Mouse (Mus musculus) midbrain, embryonic 14.5 days (tissue): ENCODE data around the gene Gprc5b. TPM values are rescaled to one million over a fixed set of nuclear protein-coding genes. Genes with fewer than 3 reads are reported as not detected.
A peak's percentile ranks its signal among the peaks of the same experiment; 100 is the strongest.

ENCODE experiments used
- ATAC-seq: fragments of 200-750 bp; cut with Nextera tagmentation; 2 replicates; pipeline ENCODE4 v1.8.0; 2017; ENCODE audit warnings: moderate number of reproducible peaks, moderate library complexity; ENCODE audit not compliant: low FRiP score, low TSS enrichment
- DNase-seq: peaks from one replicate; pipeline ENCODE4 v3.0.0-alpha.2; 2015
- H3K27ac ChIP-seq: fragments of 300-500 bp; sonication (generic); replicated peaks from 2 replicates; pipeline ENCODE4 v1.5.1; 2014; ENCODE audit warnings: mild to moderate bottlenecking, low read depth, low read length, moderate library complexity
- H3K27me3 ChIP-seq: fragments of 300-500 bp; sonication (generic); 2 replicates; pipeline ENCODE4 v1.6.1; 2014; ENCODE audit warnings: low read length, control low read depth, mixed read lengths; ENCODE audit not compliant: control insufficient read depth, insufficient read depth
- H3K36me3 ChIP-seq: fragments of 300-500 bp; sonication (generic); 2 replicates; pipeline ENCODE4 v1.6.1; 2014; ENCODE audit warnings: low read length, control low read depth; ENCODE audit not compliant: control insufficient read depth, insufficient read depth
- H3K4me1 ChIP-seq: fragments of 300-500 bp; sonication (generic); 2 replicates; pipeline ENCODE4 v1.6.1; 2014; ENCODE audit warnings: mild to moderate bottlenecking, antibody characterized with exemption, low read length, control low read depth; ENCODE audit not compliant: control insufficient read depth, insufficient read depth
- H3K4me2 ChIP-seq: fragments of 300-500 bp; sonication (generic); 2 replicates; pipeline ENCODE4 v1.6.1; 2014; ENCODE audit warnings: mild to moderate bottlenecking, low read length, moderate library complexity
- H3K4me3 ChIP-seq: fragments of 300-500 bp; sonication (generic); replicated peaks from 2 replicates; pipeline ENCODE4 v1.5.1; 2014; ENCODE audit warnings: low read depth, low read length
- H3K9ac ChIP-seq: fragments of 300-500 bp; sonication (generic); replicated peaks from 2 replicates; pipeline ENCODE4 v1.6.1; 2014; ENCODE audit warnings: mild to moderate bottlenecking, low read length, moderate library complexity
- H3K9me3 ChIP-seq: fragments of 300-500 bp; sonication (generic); 2 replicates; pipeline ENCODE4 v1.6.1; 2016; ENCODE audit warnings: low read length, control low read depth, mixed read lengths; ENCODE audit not compliant: control insufficient read depth
- WGBS: fragments of 180-500 bp; shearing (Covaris S2); extraction: QIAGEN DNeasy Blood & Tissue Kit; methylation state at CpG from one replicate; pipeline ENCODE4 v1.1.7; 2014; 5-methylcytosine and 5-hydroxymethylcytosine counted together
- polyA plus RNA-seq: library from polyadenylated mRNA; unstranded; fragments of >200 nt; fragmentation: Nextera tagmentation; extraction: Ambion mirVana; gene quantifications from 2 replicates; pipeline ENCODE4 v1.2.1, GENCODE M21; 2014

Gene Gprc5b
- polyA plus RNA-seq, 1 experiment from 2014 or later = 11.7 TPM

GRCm38 (mm10) chr7:119010854-119011529 is 16.0 kb upstream of the Gprc5b start:
- ATAC-seq (no peak), DNase-seq (peak; percentile 87)
- no peaks in the 10 kb centered on the region for H3K9me3 ChIP-seq
- H3K27me3 ChIP-seq = no peaks in the 10 kb centered on the region
- no peak overlapping the region for H3K27ac ChIP-seq
- WGBS = 18% methylated on average over 5 of the region's 5 CpGs
- no peak overlapping the region for H3K9ac ChIP-seq
- H3K4me2 ChIP-seq = no peak overlapping the region
- H3K4me3 ChIP-seq = no peak overlapping the region
- H3K4me1 ChIP-seq = no peaks in the 10 kb centered on the region
- H3K36me3 ChIP-seq = no peaks in the 10 kb centered on the region

- H3K4me2 ChIP-seq = no peak overlapping the region
- no peak overlapping the region for H3K9ac ChIP-seq
- ATAC-seq (no peak), DNase-seq (no peak)
- WGBS = 67% methylated on average over 2 of the region's 2 CpGs
- H3K4me1 ChIP-seq = no peaks in the 10 kb centered on the region
- H3K27ac ChIP-seq = no peak overlapping the region
- H3K4me3 ChIP-seq = no peak overlapping the region
- H3K27me3 ChIP-seq = no peaks in the 10 kb centered on the region
- H3K36me3 ChIP-seq = no peaks in the 10 kb centered on the region
- H3K9me3 ChIP-seq = no peaks in the 10 kb centered on the region
These were observed 7.5 kb upstream of the Gprc5b start for GRCm38 (mm10) chr7:119002501-119002900.

- no peak overlapping the region for H3K4me2 ChIP-seq
- no peaks in the 10 kb centered on the region for H3K9me3 ChIP-seq
- no peaks in the 10 kb centered on the region for H3K4me1 ChIP-seq
- H3K9ac ChIP-seq = no peak overlapping the region
- DNase-seq (no peak), ATAC-seq (no peak)
- H3K27ac ChIP-seq = no peak overlapping the region
- 38% methylated on average over 2 of the region's 2 CpGs for WGBS
- H3K4me3 ChIP-seq = no peak overlapping the region
- H3K27me3 ChIP-seq = no peaks in the 10 kb centered on the region
- H3K36me3 ChIP-seq = no peaks in the 10 kb centered on the region
These were observed 7.0 kb upstream of the Gprc5b start for GRCm38 (mm10) chr7:119001965-119002364.

DNA sequence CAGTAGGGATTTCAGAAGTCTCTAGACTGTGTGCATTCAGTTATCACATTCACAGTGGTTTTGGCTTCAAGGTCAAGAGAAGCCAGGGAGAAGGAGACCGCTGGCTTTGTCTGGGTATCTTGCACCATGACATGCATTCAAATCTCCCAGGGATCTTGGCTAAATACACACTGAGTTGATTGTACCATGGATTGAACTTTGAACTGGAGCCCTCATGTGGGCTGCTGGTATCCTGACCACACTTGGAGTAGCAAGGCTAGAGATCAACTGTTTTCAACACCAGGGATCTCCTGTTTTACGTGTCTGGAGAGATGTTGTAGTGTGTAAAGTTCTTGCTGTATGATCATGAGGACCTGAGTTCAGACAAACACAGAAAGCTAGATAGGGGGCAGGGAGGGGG is 4.8 kb upstream of the Gprc5b start:
- DNase-seq (no peak), ATAC-seq (no peak)
- Histone ChIP-seq H3K9ac (no peak overlapping the region), H3K36me3 (no peaks in the 10 kb centered on the region), H3K27ac (no peak overlapping the region), H3K4me3 (no peak overlapping the region), H3K9me3 (no peaks in the 10 kb centered on the region), H3K27me3 (no peaks in the 10 kb centered on the region), H3K4me1 (peaks cover 9% of the 10 kb centered on the region; the same call in 1 of the 2 replicates), H3K4me2 (no peak overlapping the region)
- 81% methylated on average over 2 of the region's 2 CpGs for WGBS

DNA sequence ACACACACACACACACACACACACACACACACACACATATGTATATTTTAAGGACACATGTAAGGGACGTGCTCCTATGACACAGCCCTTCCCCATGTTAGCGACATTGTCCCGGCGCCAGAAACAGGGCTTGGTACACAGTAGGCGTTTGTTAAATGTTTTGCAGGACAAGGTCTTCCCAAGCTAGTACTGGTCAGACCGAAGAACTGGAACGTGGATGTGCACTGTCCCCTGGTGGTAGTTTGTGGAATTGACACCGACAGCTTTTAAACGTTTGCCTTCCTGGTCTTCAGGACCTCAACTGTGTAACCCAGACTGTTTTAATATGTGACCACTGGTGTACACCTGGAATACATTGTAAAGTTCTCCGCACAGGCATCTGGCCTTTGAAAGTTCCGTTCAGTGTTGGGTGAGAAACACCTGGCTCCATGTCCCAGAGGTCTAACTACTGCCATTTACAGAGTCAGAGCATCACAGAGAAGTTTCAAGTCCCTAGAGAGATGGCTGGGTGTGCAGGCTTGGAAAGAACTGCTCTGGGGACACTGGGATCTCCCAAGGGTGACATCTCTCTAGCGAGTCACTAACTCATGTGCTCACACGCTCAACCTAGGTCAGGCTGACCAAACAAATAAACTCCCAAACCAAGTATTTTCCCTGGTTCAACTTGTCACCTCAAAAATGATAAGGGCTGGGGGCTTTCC is 1.3 kb upstream of the Gprc5b start:
- peak; percentile 91 for DNase-seq
- H3K4me2 ChIP-seq = peak overlapping the region; percentile 88
- no peaks in the 10 kb centered on the region for H3K9me3 ChIP-seq
- H3K27me3 ChIP-seq = no peaks in the 10 kb centered on the region
- no peak overlapping the region for H3K9ac ChIP-seq
- H3K4me1 ChIP-seq = peaks cover 40% of the 10 kb centered on the region
- 0 out of 2 replicates have a peak, but pooled peaks have one; percentile 4 for ATAC-seq
- no peaks in the 10 kb centered on the region for H3K36me3 ChIP-seq
- H3K4me3 ChIP-seq = no peak overlapping the region; the same call in 1 of the 2 replicates
- 9% methylated on average over 13 of the region's 13 CpGs for WGBS
- no peak overlapping the region for H3K27ac ChIP-seq

- Histone ChIP-seq H3K27ac (no peak overlapping the region), H3K9ac (no peak overlapping the region), H3K4me2 (peak overlapping the region; percentile 88), H3K36me3 (no peaks in the 10 kb centered on the region), H3K4me1 (peaks cover 46% of the 10 kb centered on the region), H3K4me3 (peak overlapping the region; percentile 52), H3K9me3 (no peaks in the 10 kb centered on the region), H3K27me3 (no peaks in the 10 kb centered on the region)
- peak; percentile 29 for DNase-seq
- no peak for ATAC-seq
- WGBS = 8% methylated on average over 14 of the region's 14 CpGs
These were observed 660 bp upstream of the Gprc5b start for GRCm38 (mm10) chr7:118995671-118996070.

DNA sequence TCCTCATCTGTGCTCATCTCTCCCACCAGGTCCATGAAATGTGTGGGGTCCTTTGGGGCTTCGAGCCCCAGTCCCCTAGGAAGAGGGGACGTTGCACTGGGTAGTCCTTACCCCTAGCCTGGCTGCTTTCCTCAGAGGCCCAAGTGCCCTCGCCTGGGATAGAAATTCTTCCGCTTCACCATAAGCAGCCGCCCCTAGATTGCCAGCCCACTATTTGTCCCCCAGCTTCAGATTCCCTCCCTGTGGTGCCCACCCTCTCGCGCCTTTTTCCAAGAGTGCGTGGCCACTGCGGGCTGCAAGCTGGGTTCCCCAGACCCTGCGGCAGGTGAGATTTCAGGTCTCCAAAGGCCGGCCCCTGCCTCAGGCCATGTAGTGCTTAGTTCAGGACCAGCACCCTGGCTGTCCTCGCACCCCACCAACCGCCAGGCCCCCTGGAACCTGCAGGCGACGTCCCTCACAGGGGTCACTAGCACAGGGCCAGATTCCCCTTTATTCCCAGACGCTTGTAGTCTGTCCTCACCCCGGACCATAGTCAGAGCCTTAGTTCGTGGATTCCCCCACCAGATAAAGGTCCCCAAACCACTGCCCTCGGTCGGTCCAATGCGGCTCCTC is 674 bp downstream of the Gprc5b start:
- peak; percentile 7; the same call in 1 of the 2 replicates for ATAC-seq
- no peaks in the 10 kb centered on the region for H3K27me3 ChIP-seq
- DNase-seq = peak; percentile 54
- under 1% methylated on average over 21 of the region's 21 CpGs for WGBS
- H3K4me3 ChIP-seq = peak overlapping the region; percentile 52
- H3K36me3 ChIP-seq = no peaks in the 10 kb centered on the region
- H3K9ac ChIP-seq = peak overlapping the region; percentile 63
- H3K4me2 ChIP-seq = peak overlapping the region; percentile 88
- H3K4me1 ChIP-seq = peaks cover 51% of the 10 kb centered on the region
- no peaks in the 10 kb centered on the region for H3K9me3 ChIP-seq
- H3K27ac ChIP-seq = peak overlapping the region; percentile 64

DNA sequence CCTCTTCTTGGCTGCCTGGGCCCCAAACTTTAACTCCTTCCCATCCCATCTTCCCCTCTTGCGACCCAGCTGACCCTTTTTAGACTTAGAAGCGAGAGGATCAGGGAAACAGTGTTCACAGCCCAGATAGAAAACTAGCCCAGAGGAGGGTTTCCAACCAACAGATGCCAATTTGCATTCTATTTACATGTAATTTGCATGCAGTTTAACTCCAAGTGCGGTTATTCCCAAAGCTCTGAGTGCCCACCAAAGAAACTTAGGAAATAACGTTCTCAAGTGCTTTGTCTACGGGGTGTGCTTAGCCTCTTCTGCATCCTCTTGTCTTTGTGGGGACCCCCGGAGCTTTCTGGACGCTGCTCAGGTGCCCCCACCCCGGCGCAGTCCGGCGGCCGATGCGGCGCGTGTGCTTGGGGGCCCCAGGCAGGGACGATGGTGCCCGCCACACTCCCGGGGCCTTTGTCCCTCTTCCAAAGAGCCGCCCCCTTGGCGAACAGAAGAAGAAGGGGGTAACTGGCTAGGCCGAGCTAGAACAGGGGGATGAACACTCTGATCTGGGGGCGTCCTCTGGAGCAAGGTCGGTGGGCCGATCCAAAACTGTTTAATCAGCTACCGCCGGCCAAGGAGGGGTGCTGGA is 1.3 kb downstream of the Gprc5b start:
- no peaks in the 10 kb centered on the region for H3K27me3 ChIP-seq
- peaks cover 51% of the 10 kb centered on the region for H3K4me1 ChIP-seq
- DNase-seq = peak; percentile 69
- peak; percentile 5; the same call in 1 of the 2 replicates for ATAC-seq
- H3K36me3 ChIP-seq = no peaks in the 10 kb centered on the region
- under 1% methylated on average over 26 of the region's 26 CpGs for WGBS
- H3K4me2 ChIP-seq = peak overlapping the region; percentile 88
- H3K9me3 ChIP-seq = no peaks in the 10 kb centered on the region
- peak overlapping the region; percentile 63 for H3K9ac ChIP-seq
- H3K4me3 ChIP-seq = peak overlapping the region; percentile 52
- peak overlapping the region; percentile 71 for H3K27ac ChIP-seq
